Mouse (Mus musculus): Measurements from ENCODE around the gene Ppp2r2c. TPM values are rescaled to one million over a fixed set of nuclear protein-coding genes. Genes with fewer than 3 reads are reported as not detected.

Gene Ppp2r2c
- polyA plus RNA-seq, 2 experiments: not detected

- Histone ChIP-seq H3K36me3 (replicated peaks; ENCODE audit: control insufficient read depth, insufficient read depth, low read depth) (no peaks in the 10 kb centered on the region), H3K9me3 (ENCODE audit: control insufficient read depth, low read length) (no peaks in the 10 kb centered on the region), H3K4me3 (ENCODE audit: insufficient read depth in 1 of 2, low read depth in 2 of 2, low read length in 2 of 2) (no peak overlapping the region), H3K9ac (replicated peaks) (no peak overlapping the region), H3K4me1 (replicated peaks; ENCODE audit: control insufficient read depth in 2 of 2, insufficient read depth in 2 of 2, low read length in 1 of 2) (no peaks in the 10 kb centered on the region), H3K4me2 (ENCODE audit: low read depth) (no peak overlapping the region), H3K27ac (no peak overlapping the region), H3K27me3 (ENCODE audit: control insufficient read depth, insufficient read depth, low read length) (no peaks in the 10 kb centered on the region)
- ATAC-seq (ENCODE audit: insufficient read depth) (no peak), DNase-seq (ENCODE audit: low read depth in 3 of 3, low spot score in 3 of 3) (no peak)
- no peak for TF ChIP-seq CTCF (IDR thresholded peaks at IDR 0.05; ENCODE audit: low read depth)
- no peak for TF ChIP-seq EP300 (IDR thresholded peaks at IDR 0.05; ENCODE audit: low read depth)
- 53% methylated on average over 10 of the region's 10 CpGs for WGBS (ENCODE audit: insufficient replicate concordance)
Observed at GRCm38 (mm10) chr5:36894070-36894469, 25.8 kb downstream of the Ppp2r2c start.

- Histone ChIP-seq H3K4me1 (replicated peaks; ENCODE audit: control insufficient read depth in 2 of 2, insufficient read depth in 2 of 2, low read length in 1 of 2) (no peaks in the 10 kb centered on the region), H3K9me3 (ENCODE audit: control insufficient read depth, low read length) (no peaks in the 10 kb centered on the region), H3K4me3 (ENCODE audit: insufficient read depth in 1 of 2, low read depth in 2 of 2, low read length in 2 of 2) (no peak overlapping the region), H3K9ac (replicated peaks) (no peak overlapping the region), H3K27me3 (ENCODE audit: control insufficient read depth, insufficient read depth, low read length) (no peaks in the 10 kb centered on the region), H3K4me2 (ENCODE audit: low read depth) (no peak overlapping the region), H3K27ac (no peak overlapping the region), H3K36me3 (replicated peaks; ENCODE audit: control insufficient read depth, insufficient read depth, low read depth) (no peaks in the 10 kb centered on the region)
- TF ChIP-seq EP300 (IDR thresholded peaks at IDR 0.05; ENCODE audit: low read depth): no peak
- TF ChIP-seq CTCF (IDR thresholded peaks at IDR 0.05; ENCODE audit: low read depth): no peak
- WGBS (ENCODE audit: insufficient replicate concordance): 42% methylated on average over 6 of the region's 6 CpGs
- DNase-seq (ENCODE audit: low read depth in 3 of 3, low spot score in 3 of 3) (no peak), ATAC-seq (ENCODE audit: insufficient read depth) (no peak)
Observed at GRCm38 (mm10) chr5:36894604-36895368, 26.5 kb downstream of the Ppp2r2c start.

GRCm38 (mm10) chr5:36895621-36896573, 27.6 kb downstream of the Ppp2r2c start:
- DNase-seq (ENCODE audit: low read depth in 3 of 3, low spot score in 3 of 3): no peak
- H3K4me2 ChIP-seq (ENCODE audit: low read depth): no peak overlapping the region
- H3K27me3 ChIP-seq (ENCODE audit: control insufficient read depth, insufficient read depth, low read length): no peaks in the 10 kb centered on the region
- H3K9ac ChIP-seq (replicated peaks): no peak overlapping the region
- no peaks in the 10 kb centered on the region for H3K36me3 ChIP-seq (replicated peaks; ENCODE audit: control insufficient read depth, insufficient read depth, low read depth)
- no peaks in the 10 kb centered on the region for H3K4me1 ChIP-seq (replicated peaks; ENCODE audit: control insufficient read depth in 2 of 2, insufficient read depth in 2 of 2, low read length in 1 of 2)
- H3K9me3 ChIP-seq (ENCODE audit: control insufficient read depth, low read length): no peaks in the 10 kb centered on the region
- no peak overlapping the region for H3K27ac ChIP-seq
- WGBS (ENCODE audit: insufficient replicate concordance): 60% methylated on average over 10 of the region's 10 CpGs
- no peak overlapping the region for H3K4me3 ChIP-seq (ENCODE audit: insufficient read depth in 1 of 2, low read depth in 2 of 2, low read length in 2 of 2)
- TF ChIP-seq EP300 (IDR thresholded peaks at IDR 0.05; ENCODE audit: low read depth): no peak
- no peak for TF ChIP-seq CTCF (IDR thresholded peaks at IDR 0.05; ENCODE audit: low read depth)
- ATAC-seq (ENCODE audit: insufficient read depth): no peak

DNA sequence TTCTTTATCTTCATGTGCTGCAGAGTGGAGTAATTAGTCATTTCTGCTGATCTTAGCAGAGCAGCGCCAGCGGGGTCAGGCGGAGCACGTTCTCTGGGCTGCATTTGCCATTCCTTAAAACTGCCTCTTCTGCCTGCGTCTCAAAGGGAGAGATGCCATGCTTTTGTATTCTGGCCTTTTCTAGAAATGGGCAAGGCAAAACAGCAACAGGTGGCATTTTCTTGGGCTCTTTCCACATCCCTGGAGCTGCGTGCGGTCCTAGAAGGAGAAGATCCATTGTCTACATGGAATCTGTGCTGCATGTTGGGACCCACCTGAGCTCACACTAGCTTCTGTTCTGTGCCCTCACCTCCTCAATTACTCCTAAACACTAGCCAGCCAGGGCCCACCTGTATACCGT, 29.7 kb downstream of the Ppp2r2c start:
- WGBS (ENCODE audit: insufficient replicate concordance): 67% methylated on average over 8 of the region's 8 CpGs
- no peak overlapping the region for H3K4me3 ChIP-seq (ENCODE audit: insufficient read depth in 1 of 2, low read depth in 2 of 2, low read length in 2 of 2)
- H3K4me1 ChIP-seq (replicated peaks; ENCODE audit: control insufficient read depth in 2 of 2, insufficient read depth in 2 of 2, low read length in 1 of 2): no peaks in the 10 kb centered on the region
- ATAC-seq (ENCODE audit: insufficient read depth): no peak
- H3K4me2 ChIP-seq (ENCODE audit: low read depth): no peak overlapping the region
- no peak for TF ChIP-seq CTCF (IDR thresholded peaks at IDR 0.05; ENCODE audit: low read depth)
- TF ChIP-seq EP300 (IDR thresholded peaks at IDR 0.05; ENCODE audit: low read depth): no peak
- H3K27me3 ChIP-seq (ENCODE audit: control insufficient read depth, insufficient read depth, low read length): no peaks in the 10 kb centered on the region
- no peak overlapping the region for H3K9ac ChIP-seq (replicated peaks)
- no peaks in the 10 kb centered on the region for H3K36me3 ChIP-seq (replicated peaks; ENCODE audit: control insufficient read depth, insufficient read depth, low read depth)
- H3K9me3 ChIP-seq (ENCODE audit: control insufficient read depth, low read length): no peaks in the 10 kb centered on the region
- no peak overlapping the region for H3K27ac ChIP-seq
- DNase-seq (ENCODE audit: low read depth in 3 of 3, low spot score in 3 of 3): no peak

All from liver, embryonic 14.5 days (tissue).